Mouse (Mus musculus) kidney, postnatal 4 days (tissue): ENCODE data around the gene Gan.

ENCODE experiments used
- DNase-seq, 2 experiments: peaks; one replicate each; pipeline ENCODE4 v3.0.0; 2021; ENCODE audit warnings: mixed read lengths in 2 of 2

Gan gene

GRCm38 (mm10) chr8:117256292-117256938 is 98.5 kb downstream of the Gan start:
- peak; percentile 97 for DNase-seq

- peak; percentile 59 to 69 for DNase-seq
These were observed 99.3 kb downstream of the Gan start, which contains the start of gene Cmip for GRCm38 (mm10) chr8:117257029-117257820. Cmip (plus strand) TSS chr8:117257064.

- DNase-seq = peak; percentile 48 to 67
These were observed 100.1 kb downstream of the Gan start for GRCm38 (mm10) chr8:117257821-117258575.

- DNase-seq = peak in 1 of 2 experiments; percentile 43
These were observed 100.7 kb downstream of the Gan start for GRCm38 (mm10) chr8:117258576-117259040.

- peak; percentile 56 to 76 for DNase-seq
These were observed 101.6 kb downstream of the Gan start for GRCm38 (mm10) chr8:117259431-117260001.

GRCm38 (mm10) chr8:117260234-117260929 is 102.4 kb downstream of the Gan start:
- peak; percentile 69 to 76 for DNase-seq

- DNase-seq = peak in 1 of 2 experiments; percentile 37
These were observed 103.1 kb downstream of the Gan start for GRCm38 (mm10) chr8:117260930-117261475.

GRCm38 (mm10) chr8:117261702-117262101 is 103.8 kb downstream of the Gan start:
- DNase-seq = peak in 1 of 2 experiments; percentile 27

- no peak for DNase-seq
These were observed 104.8 kb downstream of the Gan start for GRCm38 (mm10) chr8:117262685-117263084.

- no peak for DNase-seq
These were observed 105.5 kb downstream of the Gan start for GRCm38 (mm10) chr8:117263442-117263841.

- no peak for DNase-seq
These were observed 107.1 kb downstream of the Gan start for GRCm38 (mm10) chr8:117265079-117265478.
